Mouse (Mus musculus): ENCODE data around the gene Arf6. TPM values are rescaled to one million over a fixed set of nuclear protein-coding genes. Genes with fewer than 3 reads are reported as not detected.
"Not testable (repeated sequence)": the region's sequence is repeated elsewhere in the genome, so short reads cannot be mapped to it uniquely, and the experiment has no call there.

Arf6 gene
- polyA plus RNA-seq, 1 experiment from 2014 or later, result 21.8 TPM

- peak overlapping the region; percentile 79 for H3K9ac ChIP-seq (ENCODE audit: low read depth, low read length)
- H3K36me3 ChIP-seq (ENCODE audit: control insufficient read depth, insufficient read depth); H3K27me3 ChIP-seq (ENCODE audit: control insufficient read depth, insufficient read depth, low read depth, low read length); H3K9me3 ChIP-seq (replicated peaks; ENCODE audit: control insufficient read depth, low read length): not testable (repeated sequence)
- peaks cover 22% of the 10 kb centered on the region for H3K4me1 ChIP-seq (ENCODE audit: control insufficient read depth, low read depth, low read length)
- peak overlapping the region; percentile 72 for H3K4me3 ChIP-seq (ENCODE audit: low read depth, low read length)
- under 1% methylated on average over 40 of the region's 50 CpGs for WGBS (ENCODE audit: insufficient replicate concordance)
- H3K4me2 ChIP-seq (ENCODE audit: low read depth, low read length), result peak overlapping the region; percentile 94
- peak overlapping the region; percentile 96 for H3K27ac ChIP-seq (ENCODE audit: low read length)
- peak; percentile 88 for ATAC-seq (ENCODE audit: low read depth)
Observed at GRCm38 (mm10) chr12:69360997-69361899, 10.7 kb upstream of the Arf6 start.

- no peaks in the 10 kb centered on the region for H3K27me3 ChIP-seq (ENCODE audit: control insufficient read depth, insufficient read depth, low read depth, low read length)
- peak overlapping the region; percentile 72 for H3K4me3 ChIP-seq (ENCODE audit: low read depth, low read length)
- WGBS (ENCODE audit: insufficient replicate concordance), result 3% methylated on average over 10 of the region's 10 CpGs
- H3K4me1 ChIP-seq (ENCODE audit: control insufficient read depth, low read depth, low read length), result peaks cover 26% of the 10 kb centered on the region
- H3K27ac ChIP-seq (ENCODE audit: low read length), result peak overlapping the region; percentile 96
- peak overlapping the region; percentile 79 for H3K9ac ChIP-seq (ENCODE audit: low read depth, low read length)
- H3K9me3 ChIP-seq (replicated peaks; ENCODE audit: control insufficient read depth, low read length), result no peaks in the 10 kb centered on the region
- no peak for ATAC-seq (ENCODE audit: low read depth)
- H3K4me2 ChIP-seq (ENCODE audit: low read depth, low read length), result peak overlapping the region; percentile 94
- H3K36me3 ChIP-seq (ENCODE audit: control insufficient read depth, insufficient read depth), result no peaks in the 10 kb centered on the region
Observed at GRCm38 (mm10) chr12:69361919-69362318, 10.0 kb upstream of the Arf6 start.

GRCm38 (mm10) chr12:69362388-69362787, 9.6 kb upstream of the Arf6 start:
- H3K27ac ChIP-seq (ENCODE audit: low read length), result peak overlapping the region; percentile 96
- peaks cover 26% of the 10 kb centered on the region for H3K4me1 ChIP-seq (ENCODE audit: control insufficient read depth, low read depth, low read length)
- H3K36me3 ChIP-seq (ENCODE audit: control insufficient read depth, insufficient read depth), result no peaks in the 10 kb centered on the region
- peak overlapping the region; percentile 72 for H3K4me3 ChIP-seq (ENCODE audit: low read depth, low read length)
- peak overlapping the region; percentile 94 for H3K4me2 ChIP-seq (ENCODE audit: low read depth, low read length)
- 33% methylated on average over 4 of the region's 4 CpGs for WGBS (ENCODE audit: insufficient replicate concordance)
- H3K27me3 ChIP-seq (ENCODE audit: control insufficient read depth, insufficient read depth, low read depth, low read length), result no peaks in the 10 kb centered on the region
- peak overlapping the region; percentile 79 for H3K9ac ChIP-seq (ENCODE audit: low read depth, low read length)
- ATAC-seq (ENCODE audit: low read depth), result no peak
- H3K9me3 ChIP-seq (replicated peaks; ENCODE audit: control insufficient read depth, low read length), result no peaks in the 10 kb centered on the region

- not testable (repeated sequence) for H3K27ac ChIP-seq (ENCODE audit: low read length); H3K9ac ChIP-seq (ENCODE audit: low read depth, low read length); H3K36me3 ChIP-seq (ENCODE audit: control insufficient read depth, insufficient read depth); H3K4me3 ChIP-seq (ENCODE audit: low read depth, low read length); H3K4me2 ChIP-seq (ENCODE audit: low read depth, low read length); H3K27me3 ChIP-seq (ENCODE audit: control insufficient read depth, insufficient read depth, low read depth, low read length); ATAC-seq (ENCODE audit: low read depth); H3K9me3 ChIP-seq (replicated peaks; ENCODE audit: control insufficient read depth, low read length)
- peaks cover 26% of the 10 kb centered on the region for H3K4me1 ChIP-seq (ENCODE audit: control insufficient read depth, low read depth, low read length)
- whole genome bisulfite sequencing (ENCODE audit: insufficient replicate concordance), result 89% methylated on average over 7 of the region's 7 CpGs
Observed at GRCm38 (mm10) chr12:69363110-69363509, 8.8 kb upstream of the Arf6 start.

GRCm38 (mm10) chr12:69363899-69364762, 7.8 kb upstream of the Arf6 start:
- Histone ChIP-seq H3K27ac (ENCODE audit: low read length) (peak overlapping the region; percentile 92), H3K9me3 (replicated peaks; ENCODE audit: control insufficient read depth, low read length) (no peaks in the 10 kb centered on the region), H3K4me3 (ENCODE audit: low read depth, low read length) (peak overlapping the region; percentile 75), H3K36me3 (ENCODE audit: control insufficient read depth, insufficient read depth) (no peaks in the 10 kb centered on the region), H3K27me3 (ENCODE audit: control insufficient read depth, insufficient read depth, low read depth, low read length) (no peaks in the 10 kb centered on the region), H3K9ac (ENCODE audit: low read depth, low read length) (peak overlapping the region; percentile 83), H3K4me1 (ENCODE audit: control insufficient read depth, low read depth, low read length) (peaks cover 26% of the 10 kb centered on the region), H3K4me2 (ENCODE audit: low read depth, low read length) (peak overlapping the region; percentile 94)
- ATAC-seq (ENCODE audit: low read depth), result peak; percentile 47
- 4% methylated on average over 32 of the region's 32 CpGs for WGBS (ENCODE audit: insufficient replicate concordance)

- Histone ChIP-seq H3K4me1 (ENCODE audit: control insufficient read depth, low read depth, low read length) (peaks cover 30% of the 10 kb centered on the region), H3K36me3 (ENCODE audit: control insufficient read depth, insufficient read depth) (no peaks in the 10 kb centered on the region), H3K9me3 (replicated peaks; ENCODE audit: control insufficient read depth, low read length) (no peaks in the 10 kb centered on the region), H3K4me3 (ENCODE audit: low read depth, low read length) (no peak overlapping the region), H3K9ac (ENCODE audit: low read depth, low read length) (no peak overlapping the region), H3K27ac (ENCODE audit: low read length) (no peak overlapping the region), H3K4me2 (ENCODE audit: low read depth, low read length) (no peak overlapping the region), H3K27me3 (ENCODE audit: control insufficient read depth, insufficient read depth, low read depth, low read length) (no peaks in the 10 kb centered on the region)
- 71% methylated on average over 7 of the region's 7 CpGs for WGBS (ENCODE audit: insufficient replicate concordance)
- ATAC-seq (ENCODE audit: low read depth), result no peak
Observed at GRCm38 (mm10) chr12:69365757-69366156, 6.2 kb upstream of the Arf6 start.

GRCm38 (mm10) chr12:69366424-69366823, 5.5 kb upstream of the Arf6 start:
- no peak overlapping the region for H3K4me2 ChIP-seq (ENCODE audit: low read depth, low read length)
- no peaks in the 10 kb centered on the region for H3K36me3 ChIP-seq (ENCODE audit: control insufficient read depth, insufficient read depth)
- H3K4me1 ChIP-seq (ENCODE audit: control insufficient read depth, low read depth, low read length), result peaks cover 35% of the 10 kb centered on the region
- H3K27me3 ChIP-seq (ENCODE audit: control insufficient read depth, insufficient read depth, low read depth, low read length), result no peaks in the 10 kb centered on the region
- no peaks in the 10 kb centered on the region for H3K9me3 ChIP-seq (replicated peaks; ENCODE audit: control insufficient read depth, low read length)
- no peak overlapping the region for H3K4me3 ChIP-seq (ENCODE audit: low read depth, low read length)
- H3K27ac ChIP-seq (ENCODE audit: low read length), result no peak overlapping the region; the same call in 1 of the 2 replicates
- H3K9ac ChIP-seq (ENCODE audit: low read depth, low read length), result no peak overlapping the region
- ATAC-seq (ENCODE audit: low read depth), result no peak

GRCm38 (mm10) chr12:69367557-69367956, 4.4 kb upstream of the Arf6 start:
- Histone ChIP-seq H3K4me2 (ENCODE audit: low read depth, low read length) (no peak overlapping the region), H3K4me3 (ENCODE audit: low read depth, low read length) (no peak overlapping the region), H3K9me3 (replicated peaks; ENCODE audit: control insufficient read depth, low read length) (no peaks in the 10 kb centered on the region), H3K27me3 (ENCODE audit: control insufficient read depth, insufficient read depth, low read depth, low read length) (no peaks in the 10 kb centered on the region), H3K9ac (ENCODE audit: low read depth, low read length) (no peak overlapping the region), H3K36me3 (ENCODE audit: control insufficient read depth, insufficient read depth) (no peaks in the 10 kb centered on the region), H3K4me1 (ENCODE audit: control insufficient read depth, low read depth, low read length) (peaks cover 31% of the 10 kb centered on the region), H3K27ac (ENCODE audit: low read length) (peak overlapping the region; percentile 45; the same call in 1 of the 2 replicates)
- 58% methylated on average over 2 of the region's 2 CpGs for WGBS (ENCODE audit: insufficient replicate concordance)
- peak; percentile 6; the same call in 1 of the 2 replicates for ATAC-seq (ENCODE audit: low read depth)
